Mouse (Mus musculus): ENCODE data around the gene Map2k7. TPM values are rescaled to one million over a fixed set of nuclear protein-coding genes. Genes with fewer than 3 reads are reported as not detected.

Map2k7 gene
- polyA plus RNA-seq, 1 experiment from 2014 or later = 20.4 TPM

DNA sequence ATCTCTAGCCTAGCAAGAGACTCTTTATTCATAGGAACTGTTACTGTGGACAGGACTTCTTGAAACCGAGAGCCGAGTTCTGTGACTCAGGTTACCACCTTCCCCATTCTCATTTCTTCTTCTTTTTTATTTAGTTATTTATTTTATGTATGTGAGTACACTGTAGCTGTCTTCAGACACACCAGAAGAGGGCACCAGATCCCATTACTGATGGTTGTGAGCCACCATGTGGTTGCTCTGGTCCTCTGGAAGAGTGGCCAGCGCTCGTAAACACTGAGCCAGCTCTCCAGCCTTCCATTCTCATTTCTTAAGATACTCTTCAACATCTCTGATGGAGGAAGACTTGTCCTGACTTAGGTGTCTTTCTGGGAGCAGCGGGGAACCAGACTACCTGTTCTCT, 54.2 kb downstream of the Map2k7 start:
- no peaks in the 10 kb centered on the region for H3K4me1 ChIP-seq (replicated peaks; ENCODE audit: control insufficient read depth, insufficient read depth, low read length)
- H3K27ac ChIP-seq (ENCODE audit: low read depth, low read length) = no peak overlapping the region
- no peak for DNase-seq (ENCODE audit: low spot score)
- H3K4me2 ChIP-seq (replicated peaks; ENCODE audit: low read depth, low read length) = no peak overlapping the region
- no peak overlapping the region for H3K9ac ChIP-seq (ENCODE audit: low read depth, low read length)
- no peaks in the 10 kb centered on the region for H3K27me3 ChIP-seq (ENCODE audit: control insufficient read depth, insufficient read depth, low read length)
- peaks cover 7% of the 10 kb centered on the region for H3K36me3 ChIP-seq (ENCODE audit: control insufficient read depth, insufficient read depth, low read length)
- 94% methylated on average over 5 of the region's 5 CpGs for WGBS
- no peaks in the 10 kb centered on the region for H3K9me3 ChIP-seq (ENCODE audit: control insufficient read depth, low read length)
- no peak for ATAC-seq (ENCODE audit: low FRiP score)
- no peak overlapping the region for H3K4me3 ChIP-seq (ENCODE audit: low read depth, low read length)

Other genes with a start within 250 kb of the Map2k7 start
- not detected in 2 replicates for gene Cd209f, start 132.9 kb upstream of the Map2k7 start, polyA plus RNA-seq (2014; fragmentation: Nextera tagmentation; extraction: Ambion mirVana)
- not detected in 2 replicates for gene Cd209g, start 104.6 kb upstream of the Map2k7 start, polyA plus RNA-seq (2014; fragmentation: Nextera tagmentation; extraction: Ambion mirVana)
- gene Evi5l, start 72.2 kb upstream of the Map2k7 start, polyA plus RNA-seq (2014; fragmentation: Nextera tagmentation; extraction: Ambion mirVana) = 28.1 and 33.5 TPM in 2 replicates
- gene Prr36, start 21.3 kb upstream of the Map2k7 start, polyA plus RNA-seq (2014; fragmentation: Nextera tagmentation; extraction: Ambion mirVana) = 29.0 and 33.5 TPM in 2 replicates
- 0.06 TPM in 1 of 2 replicates, not detected in the other for gene Lrrc8e, start 11.9 kb upstream of the Map2k7 start, polyA plus RNA-seq (2014; fragmentation: Nextera tagmentation; extraction: Ambion mirVana)
- gene Gm49320, start 125 bp downstream of the Map2k7 start, polyA plus RNA-seq (2014; fragmentation: Nextera tagmentation; extraction: Ambion mirVana) = 0.81 and 1.2 TPM in 2 replicates
- gene Tgfbr3l, start 9.5 kb downstream of the Map2k7 start, polyA plus RNA-seq (2014; fragmentation: Nextera tagmentation; extraction: Ambion mirVana) = 1.7 and 2.1 TPM in 2 replicates
- 58.8 and 61.1 TPM in 2 replicates for gene Snapc2, start 14.3 kb downstream of the Map2k7 start, polyA plus RNA-seq (2014; fragmentation: Nextera tagmentation; extraction: Ambion mirVana)
- 123 and 136 TPM in 2 replicates for gene Ctxn1, start 20.5 kb downstream of the Map2k7 start, polyA plus RNA-seq (2014; fragmentation: Nextera tagmentation; extraction: Ambion mirVana)
- 59.6 and 59.7 TPM in 2 replicates for gene Timm44, start 37.2 kb downstream of the Map2k7 start, polyA plus RNA-seq (2014; fragmentation: Nextera tagmentation; extraction: Ambion mirVana)
- 19.4 and 21.9 TPM in 2 replicates for gene Ccl25, start 86.5 kb downstream of the Map2k7 start, polyA plus RNA-seq (2014; fragmentation: Nextera tagmentation; extraction: Ambion mirVana)
- 313 and 314 TPM in 2 replicates for gene Elavl1, start 86.7 kb downstream of the Map2k7 start, polyA plus RNA-seq (2014; fragmentation: Nextera tagmentation; extraction: Ambion mirVana)